Mouse (Mus musculus): ENCODE measurements at regions not wholly inside any gene's neighbourhood (a gene's known extent, or its start where the extent isn't known, plus 50 kb on each side); places are given as distances from the start of the nearest gene placed in this dataset.
"Not testable (repeated sequence)": the region's sequence is repeated elsewhere in the genome, so short reads cannot be mapped to it uniquely, and the experiment has no call there.

DNA sequence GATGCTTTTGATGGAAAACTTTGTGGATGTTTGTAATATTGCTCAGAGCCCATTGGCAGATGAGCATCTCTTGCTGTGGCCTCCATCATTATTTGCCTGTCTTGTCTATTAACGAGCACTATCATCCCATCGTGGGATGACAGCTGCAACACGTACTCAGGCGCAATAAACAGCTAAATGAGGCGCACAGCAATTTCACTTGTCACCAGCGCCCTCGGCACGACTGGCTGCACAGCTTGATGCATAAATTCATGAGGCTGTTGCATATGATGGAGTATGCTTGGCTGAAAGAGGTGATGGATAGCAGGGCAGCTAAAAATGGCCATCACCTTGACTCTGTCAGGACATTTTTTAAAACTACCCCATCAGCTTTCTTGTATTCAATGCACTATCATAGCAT is 853.1 kb upstream of the Pou3f2 start:
- intact Hi-C loops (cut with DNase I): no loop called here
- no peak for DNase-seq

DNA sequence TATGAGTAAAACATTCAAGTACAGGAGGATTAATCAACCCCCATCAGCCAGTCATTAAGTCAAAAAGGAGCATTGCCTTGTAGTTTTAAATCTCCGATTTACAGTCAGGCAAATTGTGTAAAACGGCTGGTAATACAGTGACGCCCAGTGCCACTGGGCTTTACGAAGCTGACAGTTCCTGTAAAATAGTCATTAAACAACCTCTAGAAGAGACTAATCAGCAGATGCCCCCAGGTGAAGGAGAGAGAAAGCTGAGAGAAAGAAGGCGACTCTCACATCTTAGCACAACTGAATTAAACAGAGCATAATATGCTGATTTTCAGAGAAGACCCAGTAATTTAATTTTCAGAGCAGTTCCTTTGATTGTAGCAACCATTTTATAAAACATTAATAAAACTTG is 850.3 kb upstream of the Pou3f2 start:
- intact Hi-C loops (cut with DNase I): no loop called here

DNA sequence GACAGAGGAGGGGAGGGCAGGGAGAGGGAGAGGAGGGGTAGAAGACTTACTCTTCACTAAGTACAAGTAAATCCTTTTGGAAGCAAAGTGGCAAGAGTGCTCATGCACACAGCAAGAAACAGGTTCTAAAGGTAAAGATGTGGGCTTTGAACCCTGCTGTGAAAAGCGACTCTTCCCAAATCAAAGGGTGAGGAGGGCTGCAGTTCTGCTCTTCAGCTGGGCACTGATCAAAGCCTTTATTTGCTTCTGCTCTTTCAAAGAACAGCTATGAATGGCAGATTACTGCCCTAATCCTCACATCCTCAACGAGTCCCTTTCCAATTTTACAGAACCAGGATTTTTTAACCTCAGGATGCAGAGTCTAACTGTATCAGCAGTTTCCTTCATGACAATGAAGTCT is 812.5 kb upstream of the Pou3f2 start:
- no peak for DNase-seq
- intact Hi-C loops (cut with DNase I): no loop called here

More for the DNA sequence above, 850.3 kb upstream of the Pou3f2 start:
- no peak for DNase-seq

DNA sequence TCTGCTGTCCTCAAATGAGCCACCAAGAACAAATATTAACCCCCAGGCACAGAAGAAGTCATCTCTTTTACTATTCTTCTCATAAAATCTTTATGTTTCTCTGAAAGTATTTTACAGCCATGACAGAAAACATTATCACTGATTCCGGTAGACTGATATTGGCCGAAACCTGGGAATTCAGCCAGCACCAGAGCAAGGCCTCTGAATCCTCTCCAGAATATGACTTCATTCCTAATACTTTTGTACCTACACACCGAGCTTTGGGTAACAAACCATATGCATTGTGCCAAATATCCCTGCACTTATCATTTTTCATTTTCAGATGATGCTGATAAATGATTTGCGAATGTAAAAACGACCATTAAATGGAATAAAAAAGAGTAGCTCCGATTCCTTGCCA is 791.9 kb upstream of the Pou3f2 start:
- intact Hi-C loops (cut with DNase I): no loop called here
- no peak for DNase-seq

DNA sequence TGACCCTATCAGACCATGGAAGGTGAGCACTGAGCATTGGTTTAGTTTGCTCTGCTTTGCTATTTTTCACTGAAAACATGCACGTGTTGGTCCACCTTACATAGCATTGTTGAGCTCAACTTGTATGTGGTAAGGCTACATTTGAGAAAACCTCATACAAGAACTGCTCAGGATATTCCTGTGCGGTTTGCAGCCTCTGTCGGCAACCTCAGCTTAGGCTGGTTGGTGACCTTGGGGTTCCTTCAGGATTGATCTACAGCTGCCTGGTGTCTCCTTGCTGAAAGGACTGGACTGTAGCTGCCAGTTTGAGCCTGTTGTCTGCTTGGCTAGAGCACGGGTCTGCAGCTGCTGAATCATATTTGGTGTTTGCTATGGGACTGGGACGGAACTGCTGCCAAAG is 787.0 kb upstream of the Pou3f2 start:
- intact Hi-C loops (cut with DNase I): no loop called here
- DNase-seq: no peak

DNA sequence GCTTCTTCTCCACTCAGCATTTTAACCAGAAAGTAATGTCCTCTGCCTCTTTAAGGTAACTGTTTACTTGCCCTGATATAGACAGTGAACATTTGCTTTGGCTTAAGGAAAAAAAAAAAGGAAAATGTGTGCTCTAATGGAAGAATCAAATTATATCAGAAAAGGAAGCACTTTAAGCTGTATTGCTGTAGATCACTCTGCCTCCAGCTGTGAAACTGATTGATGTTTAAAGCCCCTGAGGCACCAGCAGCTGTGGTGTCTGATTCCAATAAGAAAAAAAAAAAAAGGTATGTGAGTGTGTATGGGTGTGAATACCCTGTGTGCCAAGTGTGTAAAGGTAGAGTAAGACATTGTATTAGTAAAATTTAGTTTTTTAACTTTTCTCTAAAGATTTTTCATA is 783.8 kb upstream of the Pou3f2 start:
- DNase-seq: no peak
- intact Hi-C loops (cut with DNase I): no loop called here

DNA sequence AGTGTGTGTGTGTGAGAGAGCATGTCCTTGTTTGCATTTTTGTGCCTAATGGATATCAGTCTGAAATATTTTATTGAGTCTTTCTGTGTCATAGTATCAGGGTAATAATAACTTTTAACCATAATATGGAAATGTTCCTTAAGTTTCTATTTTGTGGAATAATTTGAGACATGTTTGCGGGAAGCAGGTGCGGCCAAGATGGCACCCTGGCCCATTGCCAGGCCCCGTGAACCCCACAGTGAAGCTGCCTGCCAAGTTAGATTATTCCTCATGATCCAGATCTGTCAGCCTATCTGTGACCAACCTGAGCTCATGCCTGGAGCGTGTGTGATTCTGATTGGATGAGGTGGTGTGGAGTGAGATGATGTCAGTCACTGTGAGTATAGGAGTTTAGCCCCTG is 772.2 kb upstream of the Pou3f2 start:
- intact Hi-C loops (cut with DNase I): no loop called here

DNA sequence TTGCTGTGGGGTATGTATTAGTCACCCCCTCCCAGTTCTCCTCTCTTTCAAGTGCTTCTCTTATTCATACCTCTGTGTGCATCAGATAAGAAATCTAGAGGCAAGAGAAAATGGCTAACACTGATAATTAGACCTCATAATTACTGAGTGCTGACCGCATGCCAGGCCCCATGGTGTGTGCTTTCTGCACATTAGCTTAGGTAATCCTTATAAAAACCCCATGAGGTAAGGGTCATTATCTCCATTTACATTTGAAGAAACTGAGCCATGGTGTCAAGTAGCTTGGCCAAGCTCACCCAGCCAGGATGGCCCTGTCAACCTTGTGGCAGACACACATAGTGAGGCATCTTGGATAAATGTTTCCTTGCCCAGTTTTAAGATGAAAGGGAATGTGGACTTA is 746.8 kb upstream of the Pou3f2 start:
- no peak for DNase-seq
- intact Hi-C loops (cut with DNase I): loop anchor here (5.0 kb wide), 1 partner anchor 58 kb away; no protein-coding TSS in a partner anchor

More for the DNA sequence above, 772.2 kb upstream of the Pou3f2 start:
- DNase-seq: no peak

DNA sequence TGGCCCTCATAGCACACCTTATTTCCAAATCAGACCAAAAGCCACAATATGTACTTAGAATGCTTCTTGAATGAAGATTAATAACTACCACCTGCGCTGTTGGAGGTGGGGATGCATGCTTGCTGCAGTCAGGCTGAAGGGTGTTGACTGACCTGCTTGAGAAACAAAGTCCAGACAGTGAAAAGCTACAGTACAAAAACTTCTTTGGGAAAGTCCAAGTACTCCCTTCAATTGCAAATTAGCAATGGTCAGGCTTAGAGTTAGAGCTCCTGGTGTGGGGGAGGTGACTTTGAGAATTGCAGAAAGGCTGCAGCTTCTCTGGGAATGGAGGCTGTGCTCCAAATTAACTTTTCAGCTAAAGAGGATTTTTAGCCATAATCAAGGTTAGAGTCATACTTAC is 706.6 kb upstream of the Pou3f2 start:
- DNase-seq; intact Hi-C loops (cut with DNase I): not testable (repeated sequence)

DNA sequence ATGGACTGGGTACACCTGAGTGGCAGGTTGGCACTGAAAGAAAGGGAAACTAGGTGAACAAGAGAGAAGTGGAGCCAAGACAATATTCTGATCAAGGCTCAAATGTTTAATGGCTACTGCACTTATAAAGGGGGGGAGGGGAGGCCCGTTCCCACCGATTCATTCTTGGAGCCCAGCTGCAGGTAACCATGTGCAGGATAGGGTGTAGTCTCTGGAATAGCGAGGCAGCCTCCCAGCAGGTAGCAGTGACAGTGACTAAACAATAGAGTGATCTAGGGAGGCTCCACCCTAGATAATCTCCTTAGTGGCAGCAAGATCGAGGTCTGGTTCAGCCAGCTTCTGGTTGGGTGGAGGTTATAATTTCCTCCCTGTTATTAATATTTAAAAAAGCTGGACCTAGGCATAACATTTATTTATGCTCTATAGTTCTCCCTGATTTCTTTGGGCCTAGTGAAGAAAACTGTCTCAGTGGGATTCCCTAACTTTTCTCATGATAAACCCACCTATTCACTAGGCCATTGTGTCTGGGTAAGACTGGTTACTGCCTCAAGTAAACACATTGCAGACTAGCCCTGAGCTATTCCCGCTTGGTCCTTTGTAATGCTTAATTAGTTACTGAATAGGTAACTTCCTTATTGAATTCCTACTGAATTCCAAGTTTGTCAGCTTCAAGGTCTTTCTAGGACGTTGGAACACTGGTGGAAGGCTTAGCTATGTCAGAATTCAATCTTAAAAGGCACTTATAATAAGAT is 705.4 kb upstream of the Pou3f2 start:
- no peak for DNase-seq
- intact Hi-C loops (cut with DNase I): no loop called here

DNA sequence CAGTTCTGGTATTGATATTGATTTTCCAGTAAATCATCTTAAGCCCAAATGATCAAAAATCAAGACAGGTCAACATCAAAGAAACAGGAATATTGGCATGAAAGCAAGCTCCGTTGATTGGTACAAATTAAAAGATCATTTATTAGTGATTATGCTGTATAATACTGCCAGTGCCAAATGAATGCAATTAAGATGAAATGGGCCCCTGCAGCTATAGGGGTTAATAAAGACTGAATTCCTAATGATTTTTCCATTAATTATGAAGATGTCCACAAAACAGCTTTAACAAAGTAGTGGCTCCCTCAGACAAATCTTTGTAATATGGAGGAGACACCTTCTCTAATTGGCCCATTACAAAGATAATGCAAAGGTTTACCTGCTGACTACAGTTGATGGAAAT is 685.6 kb upstream of the Pou3f2 start:
- no peak for DNase-seq
- intact Hi-C loops (cut with DNase I): no loop called here

DNA sequence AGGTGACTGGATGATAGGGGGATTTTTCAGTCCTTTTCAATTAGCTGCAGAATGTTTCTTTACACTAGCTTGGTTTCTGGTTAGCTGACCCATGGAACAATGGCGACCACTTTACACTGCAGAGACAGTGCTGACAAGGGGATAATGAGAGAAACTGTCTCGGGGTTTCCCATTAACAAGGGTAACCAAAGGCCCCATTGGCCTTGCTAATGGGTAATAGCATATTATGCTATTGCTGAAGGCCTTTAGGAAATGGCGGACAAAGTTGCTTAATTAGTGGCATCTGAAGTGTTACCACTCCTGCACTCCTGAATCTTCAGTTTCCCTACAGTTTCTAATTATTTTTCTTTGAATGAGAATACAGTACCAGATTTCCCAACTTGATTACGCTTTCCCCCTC is 685.2 kb upstream of the Pou3f2 start:
- DNase-seq: no peak
- intact Hi-C loops (cut with DNase I): no loop called here

DNA sequence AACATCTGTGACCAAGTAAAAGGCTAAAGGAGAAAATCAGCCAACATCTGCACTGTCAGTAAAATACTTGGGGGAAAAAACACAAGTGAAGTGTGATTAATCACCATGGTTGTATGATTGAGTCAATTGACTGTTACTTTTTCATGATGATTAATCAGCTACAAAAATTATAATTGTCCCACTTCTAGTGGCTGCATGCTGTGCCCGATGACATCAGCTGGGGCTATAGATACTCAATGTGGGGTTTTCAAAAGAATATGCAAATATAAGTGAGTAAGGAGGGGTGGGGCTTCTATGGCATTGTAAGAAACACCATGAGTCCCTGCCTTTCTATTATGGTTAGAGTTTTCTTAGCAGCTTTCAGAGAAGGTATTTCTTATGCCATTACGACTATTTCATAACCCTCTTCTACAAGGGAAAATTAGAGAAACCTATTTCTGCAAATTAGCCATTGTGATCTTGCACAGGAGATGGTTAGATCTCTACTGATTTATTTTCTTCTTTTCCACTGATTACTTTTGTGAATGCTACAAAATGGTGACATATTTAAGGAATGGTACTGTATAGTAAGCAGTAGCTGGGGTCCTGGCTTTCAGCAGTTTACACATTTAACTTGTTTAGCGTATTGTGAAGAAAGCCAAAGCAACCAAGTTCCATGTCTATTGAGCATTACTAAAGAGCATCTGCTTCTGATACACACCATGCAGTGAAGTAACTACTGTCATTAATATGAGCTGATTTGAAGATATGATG is 660.1 kb upstream of the Pou3f2 start:
- intact Hi-C loops (cut with DNase I): no loop called here
- DNase-seq: no peak

DNA sequence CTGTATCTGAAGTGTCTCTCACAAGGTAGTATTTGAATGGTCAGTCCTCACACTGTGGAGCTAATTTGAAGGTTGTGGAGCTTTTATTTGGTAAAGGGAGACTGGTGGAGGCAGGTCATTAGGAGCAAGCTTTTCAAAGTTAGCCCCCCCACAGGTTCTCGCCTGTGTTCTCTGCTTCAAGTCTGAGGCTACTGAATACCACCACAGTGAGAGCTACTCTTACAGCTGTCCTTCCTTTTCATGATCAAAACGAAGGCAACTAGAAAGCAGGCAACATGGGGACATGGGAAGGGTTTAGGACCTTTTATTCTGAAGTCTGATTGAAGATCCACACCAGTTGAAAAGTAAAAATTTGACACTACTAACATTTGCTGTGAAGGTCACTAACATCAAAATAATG is 645.2 kb upstream of the Pou3f2 start:
- intact Hi-C loops (cut with DNase I): no loop called here
- DNase-seq: no peak

DNA sequence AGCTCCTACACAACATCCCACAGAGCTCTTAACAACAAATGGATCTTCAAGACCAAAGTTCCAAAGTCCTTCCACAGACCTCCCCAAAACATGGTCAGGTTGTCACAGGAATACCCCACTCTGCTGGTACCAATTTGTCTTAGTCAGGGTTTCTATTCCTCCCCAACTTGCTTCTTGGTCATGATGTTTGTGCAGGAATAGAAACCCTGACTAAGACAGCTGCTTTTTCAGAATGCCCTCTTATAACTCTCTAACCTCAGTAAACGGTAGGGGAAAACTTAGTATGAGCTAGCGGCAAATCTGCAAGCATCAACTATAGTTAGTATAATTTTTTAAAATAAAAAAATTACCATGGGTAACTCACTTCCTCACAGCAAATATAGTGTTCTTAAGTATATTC is 613.3 kb upstream of the Pou3f2 start:
- intact Hi-C loops (cut with DNase I); DNase-seq: not testable (repeated sequence)

DNA sequence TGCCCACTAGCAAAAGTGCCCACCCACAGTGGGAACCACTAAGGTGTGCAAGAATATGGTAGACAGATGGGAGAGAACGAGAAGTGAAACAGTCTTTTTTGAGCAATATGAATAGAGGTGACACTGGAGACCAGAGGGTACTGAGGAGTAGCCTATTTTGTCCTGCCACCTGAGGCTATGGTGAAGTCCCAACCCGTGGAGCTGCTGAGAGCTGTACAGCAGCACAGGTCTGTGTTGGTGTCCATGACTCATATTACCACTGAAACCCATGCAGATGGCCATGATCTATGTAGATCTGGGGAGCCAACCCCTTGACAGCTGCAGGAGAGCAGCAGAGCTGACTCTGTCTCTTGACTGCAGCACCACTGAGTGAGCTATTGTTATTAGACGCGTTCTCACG is 591.4 kb upstream of the Pou3f2 start:
- DNase-seq: no peak
- intact Hi-C loops (cut with DNase I): no loop called here

DNA sequence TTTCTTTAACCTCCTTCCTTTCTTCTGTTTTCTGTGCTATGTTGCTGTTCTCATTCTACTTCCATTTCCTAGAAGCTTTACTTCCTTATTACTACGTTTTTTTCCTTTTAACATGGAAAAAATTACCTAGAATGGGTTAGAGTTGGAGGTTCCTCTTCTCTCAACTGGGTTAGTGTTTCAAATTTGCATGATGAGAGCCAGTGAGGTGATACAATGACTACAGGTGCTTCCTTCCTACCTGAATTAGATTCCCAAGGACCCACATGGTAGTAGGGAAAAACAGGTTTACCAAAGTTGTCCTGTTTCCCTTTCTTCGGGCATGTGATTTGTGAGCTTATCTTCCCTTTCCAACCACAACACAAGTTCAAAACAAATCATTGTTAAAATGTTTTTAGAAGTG is 589.4 kb upstream of the Pou3f2 start:
- no peak for DNase-seq
- intact Hi-C loops (cut with DNase I): no loop called here

DNA sequence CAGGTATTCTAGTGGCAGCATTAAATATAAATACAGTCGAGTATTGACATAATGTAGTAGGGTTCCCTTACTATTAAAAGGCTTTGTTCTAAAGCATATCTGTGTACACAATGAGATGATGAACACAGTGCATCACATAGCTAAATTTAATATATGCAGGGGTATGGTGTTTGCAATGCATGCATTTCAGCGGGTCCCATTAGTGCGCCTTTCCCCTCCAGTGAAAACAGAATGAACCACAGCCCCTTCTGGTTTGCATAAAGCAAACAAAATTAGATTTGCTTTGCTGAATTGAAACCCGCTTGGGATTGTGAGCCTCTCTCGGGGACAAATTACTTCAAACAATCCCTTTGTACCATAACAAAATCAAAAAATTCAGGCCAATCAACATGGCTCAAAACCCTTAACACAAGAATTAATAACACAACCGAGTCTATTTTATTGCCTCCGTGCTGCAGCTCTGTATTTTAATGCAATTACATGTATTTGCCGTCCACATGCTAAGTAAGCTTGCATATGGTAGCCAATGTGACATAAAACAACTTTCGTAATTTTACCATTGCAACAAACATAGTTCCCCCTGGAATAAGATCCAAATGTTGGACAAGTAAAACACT is 562.6 kb upstream of the Pou3f2 start:
- intact Hi-C loops (cut with DNase I): no loop called here
- no peak for DNase-seq

DNA sequence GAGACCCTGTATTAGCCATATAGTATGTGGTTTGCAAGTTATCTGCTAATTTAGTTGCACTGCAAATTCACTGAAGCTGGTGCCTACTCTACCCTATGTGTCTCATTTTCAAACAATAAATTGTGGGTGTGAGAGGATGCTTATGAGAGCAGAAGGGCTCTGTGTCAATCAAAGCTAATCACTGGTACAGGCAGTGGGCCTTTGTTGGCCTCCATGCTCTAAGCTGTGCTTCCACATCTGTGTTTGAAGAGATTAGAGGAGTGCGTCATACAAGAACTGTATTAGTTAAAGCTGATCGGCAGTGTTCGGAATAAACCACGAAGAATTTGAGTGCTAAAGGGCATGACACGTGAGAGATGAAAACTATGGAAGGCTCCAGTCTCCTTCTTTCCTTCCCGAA is 549.6 kb upstream of the Pou3f2 start:
- DNase-seq: no peak
- intact Hi-C loops (cut with DNase I): no loop called here

DNA sequence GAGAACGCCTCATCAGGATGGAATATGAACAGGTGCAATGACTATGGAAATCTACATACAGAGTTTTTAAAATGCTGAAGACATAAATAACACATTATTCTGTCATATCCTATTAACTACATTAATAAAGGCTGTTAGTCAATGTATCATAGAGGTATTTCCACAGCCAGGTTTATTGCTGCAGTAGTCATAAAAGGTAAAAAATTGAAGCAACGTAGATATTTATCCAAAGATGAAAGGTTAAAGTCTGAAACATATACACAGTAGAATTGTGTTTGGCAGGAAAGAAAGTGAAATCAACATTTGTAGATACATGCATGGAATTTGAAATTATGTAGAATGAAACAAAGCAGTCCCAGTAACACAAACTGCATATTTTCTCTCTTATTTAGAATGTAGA is 543.1 kb upstream of the Pou3f2 start:
- DNase-seq: no peak
- intact Hi-C loops (cut with DNase I): no loop called here

DNA sequence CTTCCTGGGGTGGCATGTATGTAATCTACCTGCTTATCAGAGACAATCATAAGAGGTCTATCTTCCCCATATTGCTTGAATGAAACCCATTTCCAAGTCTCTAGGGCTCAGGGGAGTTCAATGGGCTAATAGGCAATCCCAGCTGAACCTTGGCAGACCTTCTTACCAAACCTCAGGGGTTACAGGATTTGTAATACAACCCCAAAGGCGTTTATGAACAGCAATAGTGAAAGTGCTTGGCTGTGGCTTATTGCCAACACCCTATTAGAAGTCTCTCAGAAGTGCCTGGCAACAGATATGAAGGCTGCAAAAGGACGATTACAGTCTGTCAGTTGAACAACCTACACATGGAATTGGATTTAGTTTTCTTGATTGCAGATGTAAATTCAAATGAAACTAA is 534.0 kb upstream of the Pou3f2 start:
- intact Hi-C loops (cut with DNase I): no loop called here
- DNase-seq: no peak

DNA sequence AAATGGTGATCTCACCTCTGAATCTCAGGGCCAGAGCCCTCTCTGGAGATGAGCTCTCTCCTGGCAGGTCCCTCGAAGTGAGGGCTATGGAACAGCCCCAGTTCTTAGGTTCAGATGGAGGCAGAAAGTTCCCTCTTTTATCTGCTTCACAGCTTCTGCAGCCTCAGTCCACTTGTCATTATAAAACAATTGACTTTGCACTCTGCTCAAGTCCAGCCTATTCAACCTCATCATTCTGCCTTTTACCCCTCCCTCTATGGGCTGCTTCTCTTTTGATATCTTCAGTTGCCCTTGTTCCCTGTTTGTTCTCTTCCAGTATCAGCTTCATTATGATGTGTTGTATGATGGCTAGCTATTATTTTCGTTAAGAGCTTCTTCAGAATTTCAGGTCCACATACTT is 522.2 kb upstream of the Pou3f2 start:
- intact Hi-C loops (cut with DNase I): no loop called here

More for the DNA sequence above, 522.2 kb upstream of the Pou3f2 start:
- DNase-seq: no peak

All from heart, postnatal 36 days (tissue).